Mouse (Mus musculus) bone marrow macrophage, adult 2 months (primary cell): ENCODE results near the gene C1ra. TPM values are rescaled to one million over a fixed set of nuclear protein-coding genes. Genes with fewer than 3 reads are reported as not detected.
A peak's percentile ranks its signal among the peaks of the same experiment; 100 is the strongest.
"Not testable (repeated sequence)": the region's sequence is repeated elsewhere in the genome, so short reads cannot be mapped to it uniquely, and the experiment has no call there.

ENCODE experiments used
- H3K27ac ChIP-seq: 2 replicates; pipeline ENCODE4 v1.5.1; 2012; ENCODE audit warnings: low read depth, low read length; ENCODE audit not compliant: insufficient read depth
- H3K4me1 ChIP-seq: 2 replicates; pipeline ENCODE4 v1.6.1; 2012; ENCODE audit warnings: low read length; ENCODE audit not compliant: control insufficient read depth, insufficient read depth
- H3K4me3 ChIP-seq: 2 replicates; pipeline ENCODE4 v1.5.1; 2012; ENCODE audit warnings: mild to moderate bottlenecking, low read length, moderate library complexity; ENCODE audit not compliant: insufficient read depth
- CTCF ChIP-seq: IDR thresholded peaks from 2 replicates; pipeline ENCODE4 v1.5.1; 2012; ENCODE audit warnings: low read depth, mild to moderate bottlenecking, low read length, moderate library complexity
- POLR2A ChIP-seq: IDR thresholded peaks from 2 replicates; pipeline ENCODE4 v1.6.1; 2012; ENCODE audit warnings: mild to moderate bottlenecking, low read depth, low read length, borderline replicate concordance
- polyA plus RNA-seq: library from polyadenylated mRNA; stranded (reverse); fragments of >200 nt; gene quantifications from 2 replicates; pipeline ENCODE4 v1.2.4, GENCODE M21; 2012; ENCODE audit not compliant: missing spikeins, insufficient read depth, insufficient read length

Gene C1ra
- polyA plus RNA-seq, 1 experiment, result 3.4 TPM

DNA sequence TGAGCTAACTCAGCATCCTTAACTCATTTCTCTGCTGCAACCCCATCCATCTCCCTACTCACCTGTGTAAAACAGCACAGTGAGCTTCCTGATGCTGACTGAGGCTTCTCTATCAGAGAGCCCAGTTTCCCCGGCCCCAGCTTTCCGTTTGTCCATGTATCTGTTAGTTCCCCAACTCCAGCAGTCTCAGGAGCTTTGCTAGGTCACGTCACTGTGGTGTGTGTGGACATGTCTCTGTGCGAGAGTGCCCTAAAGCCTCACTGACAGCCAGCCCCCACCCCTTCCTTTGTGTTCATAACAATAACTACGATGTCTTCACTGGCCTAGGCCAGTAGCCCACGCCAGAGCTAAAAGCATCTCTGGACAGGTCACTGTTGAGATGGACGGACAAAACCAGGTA lies 36.0 kb upstream of the C1ra start:
- TF ChIP-seq CTCF, result no peak
- no peak for TF ChIP-seq POLR2A

DNA sequence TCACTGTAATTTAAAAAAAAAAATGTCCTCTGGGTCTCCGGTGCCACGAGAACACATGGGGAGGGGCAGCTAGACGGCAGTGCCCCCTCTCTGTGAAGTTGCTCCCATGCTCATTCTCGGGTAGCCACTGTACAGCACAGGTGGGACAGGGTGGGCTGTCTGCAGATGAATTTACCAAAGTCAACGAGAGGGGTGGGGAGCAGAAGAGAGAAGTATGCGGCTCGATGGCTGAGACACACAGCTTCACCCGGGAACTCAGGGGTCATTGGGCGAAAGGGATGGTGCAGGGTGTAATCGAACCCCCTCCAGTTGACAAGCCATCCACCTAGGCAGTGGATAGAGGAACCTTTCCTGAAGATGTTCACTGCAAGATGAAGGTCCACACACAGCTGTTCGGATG lies 35.4 kb upstream of the C1ra start:
- TF ChIP-seq POLR2A (no peak), CTCF (no peak)
- H3K4me3 ChIP-seq, result no peak overlapping the region
- peaks cover 19% of the 10 kb centered on the region for H3K4me1 ChIP-seq
- H3K27ac ChIP-seq, result no peak overlapping the region

More for the DNA sequence above, 36.0 kb upstream of the C1ra start:
- H3K4me3 ChIP-seq, result no peak overlapping the region
- no peak overlapping the region for H3K27ac ChIP-seq
- H3K4me1 ChIP-seq, result peaks cover 19% of the 10 kb centered on the region

DNA sequence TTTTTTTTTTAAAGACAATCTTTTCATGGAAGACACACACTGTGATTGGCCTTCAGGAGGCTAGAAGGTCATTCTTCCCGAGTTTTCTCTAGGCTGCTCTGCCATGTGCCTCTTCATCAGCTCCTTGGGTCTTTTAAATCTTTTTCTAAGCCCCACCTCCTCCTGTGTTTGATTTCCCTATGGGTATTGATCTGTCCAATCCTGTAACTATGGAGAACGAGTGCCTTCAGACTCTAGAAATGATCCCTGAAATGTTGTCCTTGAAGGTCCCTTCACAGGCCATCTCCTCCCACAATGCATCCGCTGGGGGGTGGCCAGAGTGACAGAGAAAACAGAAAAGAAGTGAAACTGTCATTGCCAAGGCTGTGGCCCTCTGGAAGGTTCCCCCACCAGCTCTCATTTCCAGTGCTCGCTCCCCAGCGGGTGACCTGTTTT lies 35.0 kb upstream of the C1ra start:
- Histone ChIP-seq H3K4me3 (no peak overlapping the region), H3K4me1 (peaks cover 19% of the 10 kb centered on the region), H3K27ac (peak overlapping the region; percentile 69)
- TF ChIP-seq CTCF (no peak), POLR2A (no peak)

DNA sequence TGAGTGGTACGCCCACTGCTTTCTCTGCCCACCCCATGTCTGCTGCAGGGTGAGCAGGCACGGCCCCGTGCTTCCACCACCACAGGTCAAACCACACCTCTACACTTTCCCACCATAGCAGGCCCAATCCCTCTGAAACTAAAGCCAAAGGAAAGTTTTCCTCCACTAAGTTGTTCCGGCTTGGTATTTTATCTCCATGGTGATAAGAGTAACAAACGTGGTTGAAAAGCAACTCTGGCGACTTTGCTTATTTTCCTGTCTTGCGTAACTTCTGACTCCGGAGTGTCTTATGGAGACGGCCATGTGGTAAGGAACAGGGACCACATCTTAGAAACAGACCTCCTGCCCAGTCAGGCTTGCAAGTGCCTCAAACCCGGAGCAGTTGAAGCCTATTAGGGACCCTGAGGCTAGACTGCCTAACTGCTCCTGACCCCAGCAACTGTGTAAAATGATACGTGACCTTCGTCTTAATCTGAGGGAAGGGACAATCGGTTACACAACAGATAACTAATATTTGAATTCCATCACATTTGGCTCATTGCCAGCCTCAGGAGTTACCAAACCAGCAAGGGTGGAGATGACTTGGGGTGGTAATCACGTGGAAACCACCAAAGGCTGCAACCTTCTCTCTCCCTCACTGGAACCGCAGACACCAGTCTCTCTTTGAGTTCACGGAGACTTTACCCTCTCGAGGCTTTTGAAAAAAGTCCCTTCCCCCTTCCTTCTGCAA lies 34.1 kb upstream of the C1ra start:
- H3K27ac ChIP-seq, result peak overlapping the region; percentile 69
- H3K4me1 ChIP-seq, result peaks cover 19% of the 10 kb centered on the region
- peak overlapping the region; percentile 12; the same call in 1 of the 2 replicates for H3K4me3 ChIP-seq
- TF ChIP-seq CTCF (no peak), POLR2A (no peak)

DNA sequence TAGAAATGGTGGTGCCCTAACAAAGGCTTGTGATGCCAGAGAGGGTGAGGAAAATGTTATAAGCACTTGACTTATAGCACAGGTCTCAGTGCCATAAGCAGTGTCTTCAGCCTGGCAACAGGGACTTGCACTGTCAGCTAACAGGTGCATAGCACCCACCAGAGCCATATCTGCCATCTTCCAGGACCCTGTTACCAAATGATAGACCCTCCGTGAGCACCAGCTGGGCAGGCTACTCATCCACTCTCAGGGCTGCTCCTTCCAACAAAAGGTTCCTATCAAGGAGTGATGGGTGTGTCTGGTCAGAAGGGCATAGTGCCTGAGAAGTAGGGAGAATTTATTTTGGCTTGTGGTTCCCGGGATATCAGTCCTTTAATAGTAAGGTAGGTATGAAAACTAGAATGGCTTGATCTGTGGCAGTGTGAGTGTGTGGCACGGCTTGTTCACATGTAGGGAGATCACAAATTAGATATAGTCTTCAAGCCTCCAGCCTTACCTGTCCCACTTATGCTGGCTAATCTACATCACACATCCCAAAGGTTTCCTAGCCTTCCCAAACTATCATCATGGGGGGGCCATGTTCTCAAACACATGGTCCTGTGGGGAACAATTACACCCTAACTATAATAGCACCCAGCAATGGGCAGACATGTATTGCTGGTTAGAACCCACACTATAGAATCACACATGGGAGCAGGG lies 33.2 kb upstream of the C1ra start:
- peaks cover 19% of the 10 kb centered on the region for H3K4me1 ChIP-seq
- no peak overlapping the region for H3K4me3 ChIP-seq
- TF ChIP-seq POLR2A (no peak), CTCF (no peak)
- H3K27ac ChIP-seq, result no peak overlapping the region

DNA sequence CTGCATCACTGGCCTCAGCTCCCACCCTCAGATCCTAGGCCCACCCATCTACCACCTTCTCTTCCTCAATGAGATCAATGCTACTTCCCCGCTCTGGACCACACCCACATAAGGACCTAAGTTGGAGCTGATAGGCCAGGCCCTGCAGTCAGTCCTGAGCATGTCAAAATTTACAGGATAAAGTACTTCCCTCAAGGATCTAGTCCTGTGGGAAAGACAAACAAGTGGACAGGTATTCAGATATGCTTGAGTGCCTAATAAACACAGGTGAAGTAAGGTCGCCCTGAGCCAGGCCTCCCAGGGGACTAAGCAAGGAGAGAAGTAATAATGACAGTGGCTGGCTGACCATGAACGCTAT lies 32.7 kb upstream of the C1ra start:
- Histone ChIP-seq H3K4me3 (no peak overlapping the region), H3K27ac (no peak overlapping the region), H3K4me1 (peaks cover 19% of the 10 kb centered on the region)
- TF ChIP-seq CTCF (no peak), POLR2A (no peak)

DNA sequence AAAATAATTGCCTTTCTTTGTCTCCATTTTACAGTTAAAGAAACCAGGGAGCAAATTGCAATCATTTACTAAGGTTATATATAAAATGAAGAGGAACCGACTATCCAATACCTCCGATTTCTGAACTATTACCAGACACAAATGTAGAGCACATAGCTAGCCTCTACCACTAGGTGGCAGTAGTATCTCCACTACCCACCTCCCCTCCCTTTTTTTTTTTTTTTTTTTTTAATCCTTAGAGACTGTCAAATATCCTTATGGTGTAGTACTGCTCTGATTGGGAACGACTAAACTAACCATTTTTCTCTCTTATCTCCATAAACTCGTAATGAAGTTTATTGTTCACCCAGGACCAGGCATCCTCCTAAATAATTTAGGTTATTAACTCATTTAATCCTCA lies 31.9 kb upstream of the C1ra start:
- Histone ChIP-seq H3K4me3 (no peak overlapping the region), H3K27ac (no peak overlapping the region), H3K4me1 (peaks cover 19% of the 10 kb centered on the region)
- no peak for TF ChIP-seq CTCF
- TF ChIP-seq POLR2A, result no peak

DNA sequence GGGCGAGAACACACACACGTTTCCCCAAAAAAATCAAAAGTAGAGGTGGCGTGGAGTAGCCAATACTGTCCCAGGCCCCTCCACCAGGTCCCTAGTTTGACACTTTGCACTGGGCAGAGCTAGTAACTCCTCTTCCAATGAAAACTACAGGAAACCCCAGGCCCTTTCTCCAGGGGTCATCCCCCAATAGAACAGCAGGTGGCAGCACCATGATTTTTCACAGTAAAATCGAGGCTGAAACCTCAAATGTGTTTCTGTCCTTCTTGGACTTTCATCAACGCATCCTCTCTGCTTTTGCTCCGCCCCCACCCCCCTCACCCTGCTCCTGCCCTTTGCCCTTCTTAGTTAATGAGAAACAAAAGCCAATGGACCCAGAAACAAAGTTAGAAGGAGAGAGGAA lies 30.6 kb upstream of the C1ra start:
- H3K4me3 ChIP-seq, result no peak overlapping the region
- H3K4me1 ChIP-seq, result peaks cover 19% of the 10 kb centered on the region
- TF ChIP-seq CTCF, result no peak
- no peak for TF ChIP-seq POLR2A
- H3K27ac ChIP-seq, result no peak overlapping the region

DNA sequence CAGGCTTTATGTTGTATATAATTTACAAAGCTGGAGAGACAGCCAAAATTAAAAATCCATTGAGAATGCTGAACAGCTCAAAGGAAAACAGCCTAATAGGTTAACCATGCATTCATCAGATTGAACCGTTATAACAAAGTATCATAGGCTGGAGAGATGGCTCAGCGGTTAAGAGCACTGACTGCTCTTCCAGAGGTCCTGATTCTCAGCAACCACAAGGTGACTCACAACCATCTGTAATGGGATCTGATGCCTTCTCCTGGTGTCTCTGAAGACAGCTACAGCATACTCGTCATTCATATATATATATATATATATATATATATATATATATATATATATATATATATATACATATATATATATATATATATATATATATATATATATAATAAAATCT lies 28.4 kb upstream of the C1ra start:
- not testable (repeated sequence) for H3K27ac ChIP-seq, H3K4me3 ChIP-seq, H3K4me1 ChIP-seq

DNA sequence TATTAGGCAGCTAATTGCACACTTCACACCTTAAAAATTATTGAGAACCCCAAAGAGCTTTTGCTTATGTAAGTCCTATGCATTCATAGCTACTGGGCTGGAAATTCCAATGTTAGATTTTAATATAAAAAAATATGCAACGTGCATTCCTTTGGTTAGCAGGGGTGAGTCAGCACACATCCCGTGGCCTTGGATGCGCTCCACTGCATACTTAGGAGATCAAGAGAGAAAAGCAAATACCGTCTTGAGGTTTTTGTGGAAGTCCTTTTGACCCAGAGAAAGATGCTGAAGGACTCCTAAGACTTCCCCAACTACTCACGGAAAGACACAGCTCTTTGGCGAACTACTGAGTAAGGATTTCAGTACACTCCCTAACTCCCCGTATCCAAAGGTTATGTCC lies 27.4 kb upstream of the C1ra start:
- no peak overlapping the region for H3K27ac ChIP-seq
- no peaks in the 10 kb centered on the region for H3K4me1 ChIP-seq
- TF ChIP-seq CTCF, result no peak
- TF ChIP-seq POLR2A, result no peak
- no peak overlapping the region for H3K4me3 ChIP-seq
